Mouse (Mus musculus) kidney, adult 11 months (tissue): ENCODE measurements around the gene Pik3cd.
"Not testable (repeated sequence)": the region's sequence is repeated elsewhere in the genome, so short reads cannot be mapped to it uniquely, and the experiment has no call there.

ENCODE experiments used
- DNase-seq: peaks from one replicate; pipeline ENCODE4 v3.0.0; 2022

Pik3cd gene

DNA sequence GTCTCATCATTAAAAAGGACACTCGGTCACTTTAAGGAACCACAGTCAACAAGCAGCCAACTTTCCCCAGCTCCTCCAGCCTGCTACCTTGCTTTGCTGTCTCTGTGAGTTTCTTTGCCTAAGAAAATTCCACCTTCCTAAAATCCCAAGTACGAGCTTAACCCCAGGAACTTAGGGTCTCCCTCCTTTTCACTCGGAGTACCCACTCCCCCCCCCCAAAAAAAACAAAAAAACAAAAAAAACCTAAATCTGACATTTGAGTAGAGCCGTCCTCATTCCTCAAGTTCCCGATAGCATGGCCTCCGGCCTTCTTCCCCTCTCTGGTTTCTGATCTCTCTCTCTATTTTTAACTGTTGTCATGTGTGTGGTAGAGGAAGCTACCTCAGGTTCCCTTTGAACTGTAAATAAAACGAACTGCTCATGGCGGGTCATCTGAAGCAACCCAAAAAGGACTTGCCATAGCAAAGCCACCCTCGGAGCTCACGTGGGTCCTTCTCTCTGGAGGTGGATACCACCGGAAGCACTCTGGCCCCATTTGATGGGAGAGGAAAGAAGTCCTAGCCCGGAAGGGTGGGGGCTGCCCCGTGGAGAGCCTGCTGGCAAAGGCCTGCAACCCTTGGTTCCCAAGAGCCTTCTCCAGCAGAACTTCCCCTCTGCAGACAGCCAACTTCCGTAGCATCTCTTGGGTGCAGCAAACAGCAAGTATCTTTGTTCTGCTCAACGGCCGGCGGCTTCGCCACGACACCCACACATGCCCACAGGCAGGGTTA is at the start of gene Pik3cd:
Gene Pik3cd (minus strand): TSS at position 362 of the 770 bp plus-strand sequence.
- no peak for DNase-seq

GRCm38 (mm10) chr4:149750671-149751070 is 48.3 kb upstream of the Pik3cd start:
- no peak for DNase-seq

DNA sequence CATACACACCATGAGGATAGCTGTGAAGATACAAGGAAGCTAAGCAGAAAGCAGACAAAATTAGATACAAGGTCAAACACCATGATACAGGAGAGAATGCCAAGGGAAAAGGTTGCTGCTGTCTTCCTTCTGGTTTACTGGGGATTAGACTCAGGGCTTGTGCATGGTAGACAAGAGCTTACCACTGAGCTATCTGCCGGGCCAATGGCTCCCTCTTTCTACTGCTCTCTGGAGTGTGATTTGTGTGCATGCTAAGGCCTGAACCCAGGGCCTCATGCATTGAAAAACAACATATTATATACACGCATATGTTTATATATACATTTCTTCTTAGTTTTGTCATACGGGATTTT is 47.3 kb upstream of the Pik3cd start:
- not testable (repeated sequence) for DNase-seq

- no peak for DNase-seq
Measured at GRCm38 (mm10) chr4:149749003-149749662, 46.8 kb upstream of the Pik3cd start.

- DNase-seq = no peak
Measured at GRCm38 (mm10) chr4:149744119-149744518, 41.7 kb upstream of the Pik3cd start.

- DNase-seq = no peak
Measured at GRCm38 (mm10) chr4:149742011-149742530, 39.7 kb upstream of the Pik3cd start.

GRCm38 (mm10) chr4:149740301-149740700 is 37.9 kb upstream of the Pik3cd start:
- DNase-seq = no peak

- no peak for DNase-seq
Measured at GRCm38 (mm10) chr4:149739478-149739877, 37.1 kb upstream of the Pik3cd start.

- DNase-seq = peak; percentile 92
Measured at GRCm38 (mm10) chr4:149737383-149738324, 35.3 kb upstream of the Pik3cd start, which contains the start of gene Tmem201. TSS of gene Tmem201 (minus strand) at chr4:149738044.

DNA sequence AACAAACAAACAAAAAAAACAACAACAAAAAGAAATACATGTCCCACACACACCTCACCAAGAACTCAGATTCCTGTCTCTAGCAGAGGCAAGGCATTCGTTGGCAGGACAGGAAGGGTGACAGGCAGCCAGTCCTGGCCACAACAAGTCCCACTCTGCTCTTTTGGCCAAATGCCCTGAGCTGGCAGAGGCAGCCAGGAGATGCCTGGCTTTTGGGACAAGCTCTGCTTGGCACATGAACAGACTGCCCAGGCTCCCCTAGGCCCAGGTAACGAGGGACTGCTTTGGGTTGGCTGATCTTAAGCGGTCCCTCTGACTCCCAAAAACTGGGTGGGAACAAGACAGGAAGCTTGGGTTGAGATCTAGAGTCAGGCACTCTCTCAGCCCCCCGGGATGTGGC is 34.2 kb upstream of the Pik3cd start:
- peak; percentile 64 for DNase-seq

DNA sequence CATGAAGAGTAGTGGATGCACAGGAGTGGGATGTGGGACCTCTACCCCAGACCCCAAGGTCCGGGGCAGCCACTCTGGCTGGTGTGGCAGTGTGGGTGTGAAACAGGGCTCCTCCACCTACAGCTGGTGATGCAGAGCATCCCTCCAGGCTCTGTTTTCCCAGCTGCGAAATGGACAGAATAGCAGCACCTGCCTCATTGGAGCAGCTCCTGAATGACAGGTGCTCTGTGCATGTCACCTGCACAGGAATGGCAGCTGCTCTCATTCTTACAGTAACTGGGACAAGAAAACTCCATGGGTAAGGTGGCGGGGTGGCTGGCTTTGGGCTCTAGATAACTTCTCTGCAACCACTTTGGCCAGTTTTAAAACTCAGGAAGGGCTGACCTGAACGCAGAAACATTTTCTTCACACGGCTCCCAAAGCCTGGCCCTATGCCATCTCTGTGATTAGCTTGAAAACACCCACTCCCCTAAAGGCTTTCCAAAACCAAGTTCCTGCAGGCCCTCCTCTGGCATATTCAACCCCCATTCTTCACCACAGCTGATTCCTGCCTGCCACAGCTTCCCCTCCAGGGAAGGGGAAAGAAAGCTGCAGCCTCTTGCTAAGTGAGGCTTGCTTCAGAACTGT is 33.4 kb upstream of the Pik3cd start:
- DNase-seq = no peak

DNA sequence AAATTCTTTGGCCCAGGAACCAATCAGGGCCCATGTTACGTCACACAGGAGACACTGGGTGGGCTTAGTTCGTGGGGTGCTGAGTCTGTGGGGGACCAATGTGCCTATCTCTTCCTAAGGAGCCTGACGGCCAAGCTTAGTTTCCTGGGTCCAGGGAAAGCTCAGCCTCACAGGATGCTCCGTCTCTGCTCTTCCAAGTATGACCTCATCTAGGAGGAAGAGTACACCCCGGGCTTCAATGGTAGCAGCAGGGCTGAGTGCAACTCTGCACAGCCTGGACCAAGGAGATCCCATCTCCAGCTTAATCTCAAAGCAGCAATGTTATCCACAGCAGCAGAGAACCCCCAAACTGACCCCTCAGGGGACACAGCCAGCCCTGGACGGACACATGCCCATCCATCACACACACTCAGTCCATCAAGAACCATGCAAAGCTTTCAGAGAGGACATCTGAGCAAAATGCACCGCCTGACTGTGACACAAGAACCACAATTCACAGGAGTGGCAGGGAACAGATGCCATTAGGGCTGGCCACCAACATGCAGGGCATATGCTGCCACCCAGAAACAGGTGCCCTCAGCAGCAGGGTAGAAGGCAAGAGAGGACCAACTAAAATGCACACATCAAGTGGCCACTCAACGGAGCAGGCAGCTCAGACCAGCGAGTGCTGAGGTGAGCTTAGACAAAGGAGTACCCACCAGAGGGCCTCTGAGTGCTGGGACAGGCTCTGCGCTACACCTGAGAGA is 32.5 kb upstream of the Pik3cd start:
- no peak for DNase-seq

- DNase-seq = no peak
Measured at GRCm38 (mm10) chr4:149734246-149734645, 31.9 kb upstream of the Pik3cd start.

DNA sequence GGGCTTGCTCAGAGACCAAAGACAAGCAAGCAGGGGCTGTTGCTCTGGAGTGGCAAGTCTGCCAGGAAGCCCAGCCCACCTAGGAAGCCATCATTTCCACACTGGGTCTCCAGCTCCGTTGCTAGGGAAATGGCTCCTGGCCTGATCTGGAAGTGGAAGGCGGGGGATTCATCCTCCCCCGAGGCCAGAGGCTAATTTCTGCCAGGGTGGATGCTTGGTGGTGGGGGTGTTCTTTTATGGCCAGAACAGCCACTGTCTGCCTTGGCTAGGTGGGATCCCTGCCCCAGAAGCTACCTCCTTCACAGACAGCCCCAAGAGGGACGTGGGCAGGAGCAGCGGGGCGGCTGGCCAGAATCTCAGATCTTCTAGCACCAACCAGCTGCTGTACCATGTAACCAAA is 31.4 kb upstream of the Pik3cd start:
- DNase-seq = no peak

GRCm38 (mm10) chr4:149732800-149733199 is 30.4 kb upstream of the Pik3cd start:
- DNase-seq = no peak

GRCm38 (mm10) chr4:149732313-149732712 is 29.9 kb upstream of the Pik3cd start:
- DNase-seq = no peak

- DNase-seq = no peak
Measured at GRCm38 (mm10) chr4:149730827-149731226, 28.5 kb upstream of the Pik3cd start.

GRCm38 (mm10) chr4:149728810-149729209 is 26.4 kb upstream of the Pik3cd start:
- no peak for DNase-seq

- DNase-seq = no peak
Measured at GRCm38 (mm10) chr4:149727636-149728035, 25.3 kb upstream of the Pik3cd start.

GRCm38 (mm10) chr4:149725661-149726350 is 23.4 kb upstream of the Pik3cd start:
- peak; percentile 72 for DNase-seq

DNA sequence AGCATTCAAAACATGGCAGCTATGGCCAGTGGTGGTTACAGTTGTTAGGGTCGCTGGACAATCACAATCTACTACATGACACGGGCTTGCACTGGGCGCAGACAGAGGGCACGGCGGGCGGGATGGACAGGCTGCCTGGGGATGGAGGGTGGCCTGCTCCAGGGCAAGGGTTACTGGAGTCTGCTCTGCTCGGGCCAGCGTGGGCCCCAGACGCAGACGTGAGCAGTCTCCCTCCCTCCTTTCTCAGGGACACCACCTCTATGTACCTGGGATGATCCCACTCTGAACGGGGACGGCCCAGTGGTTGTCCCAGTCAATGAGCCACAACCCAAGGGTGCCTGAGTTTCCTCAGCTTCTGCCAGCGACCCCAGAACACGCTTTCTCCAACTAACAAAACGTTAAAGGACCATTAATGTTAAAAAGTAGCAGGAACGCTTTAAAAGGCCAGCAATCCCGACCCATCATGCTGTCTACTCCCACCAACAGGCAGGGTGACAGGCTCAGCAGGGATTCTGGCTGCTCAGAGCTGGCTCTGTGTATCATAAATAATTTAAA is 22.6 kb upstream of the Pik3cd start:
- no peak for DNase-seq
